Mouse (Mus musculus): ENCODE data around the gene Ccdc122. TPM values are rescaled to one million over a fixed set of nuclear protein-coding genes. Genes with fewer than 3 reads are reported as not detected.

Gene Ccdc122
- polyA plus RNA-seq, 3 experiments from 2014 or later = 0.65 to 3.4 (median 2.7) TPM

DNA sequence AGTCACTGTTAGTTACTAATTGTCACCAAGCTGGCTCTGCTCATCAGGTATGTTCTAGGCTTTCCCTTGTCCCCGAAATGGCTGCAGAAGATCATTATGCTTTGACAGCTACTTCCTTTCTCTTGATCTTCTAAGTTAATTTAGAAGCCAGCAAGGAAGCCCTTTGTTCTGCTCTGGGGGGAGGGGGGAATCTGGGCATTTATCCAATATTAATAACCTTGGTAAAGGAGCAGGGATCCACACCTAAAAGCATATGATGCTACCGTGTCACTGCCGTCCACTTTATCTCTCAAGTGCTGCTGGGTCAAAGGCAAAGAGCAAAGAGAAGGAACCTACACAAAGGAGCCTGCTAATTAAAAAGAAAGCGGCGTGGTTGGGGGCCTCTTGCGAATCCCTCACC, 100.4 kb downstream of the Ccdc122 start:
- no peak for ATAC-seq

- ATAC-seq = peak; percentile 48
Observed at GRCm38 (mm10) chr14:77141324-77142282, 105.0 kb downstream of the Ccdc122 start.

GRCm38 (mm10) chr14:77145103-77145502, 108.5 kb downstream of the Ccdc122 start:
- ATAC-seq = no peak

- no peak for ATAC-seq
Observed at GRCm38 (mm10) chr14:77147635-77148034, 111.1 kb downstream of the Ccdc122 start.

DNA sequence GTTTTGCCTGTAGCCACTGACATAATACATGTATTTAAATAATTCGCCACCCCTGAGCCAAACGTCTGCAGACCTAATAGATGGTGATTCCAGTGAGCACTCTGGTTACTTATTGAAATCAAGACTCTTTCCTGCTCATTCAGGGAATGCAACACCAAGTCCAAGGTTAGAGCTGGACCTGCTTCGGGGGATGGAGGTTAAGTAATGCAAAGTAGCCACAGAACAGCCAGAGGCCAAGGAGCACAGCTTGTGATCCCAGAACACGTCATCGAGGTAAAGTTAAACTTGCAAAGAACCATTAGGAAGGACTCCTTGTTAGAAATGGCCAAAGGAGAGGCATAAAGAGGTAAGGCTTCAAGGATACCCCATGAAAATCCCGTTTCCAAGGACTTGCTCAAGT, 114.0 kb downstream of the Ccdc122 start:
- no peak for ATAC-seq

DNA sequence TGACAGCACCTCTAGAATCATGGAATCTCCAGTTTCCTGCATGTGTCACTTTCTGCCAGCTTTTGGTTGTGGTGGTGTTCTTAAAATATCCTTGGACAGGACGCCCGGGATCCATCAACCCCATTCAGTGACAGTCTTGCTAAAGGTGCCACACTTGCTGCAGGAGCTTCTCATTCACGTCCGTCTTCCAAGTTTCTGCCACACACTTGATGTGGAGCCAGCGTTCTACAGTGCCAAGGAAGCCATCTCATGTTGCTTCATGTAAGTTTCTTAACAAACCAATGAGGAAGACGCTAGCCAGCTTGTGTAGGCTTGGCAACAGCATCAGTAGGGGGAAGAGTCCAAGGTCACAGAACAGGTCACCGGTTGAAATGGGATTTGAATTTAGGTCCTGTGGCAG, 114.9 kb downstream of the Ccdc122 start:
- ATAC-seq = no peak

DNA sequence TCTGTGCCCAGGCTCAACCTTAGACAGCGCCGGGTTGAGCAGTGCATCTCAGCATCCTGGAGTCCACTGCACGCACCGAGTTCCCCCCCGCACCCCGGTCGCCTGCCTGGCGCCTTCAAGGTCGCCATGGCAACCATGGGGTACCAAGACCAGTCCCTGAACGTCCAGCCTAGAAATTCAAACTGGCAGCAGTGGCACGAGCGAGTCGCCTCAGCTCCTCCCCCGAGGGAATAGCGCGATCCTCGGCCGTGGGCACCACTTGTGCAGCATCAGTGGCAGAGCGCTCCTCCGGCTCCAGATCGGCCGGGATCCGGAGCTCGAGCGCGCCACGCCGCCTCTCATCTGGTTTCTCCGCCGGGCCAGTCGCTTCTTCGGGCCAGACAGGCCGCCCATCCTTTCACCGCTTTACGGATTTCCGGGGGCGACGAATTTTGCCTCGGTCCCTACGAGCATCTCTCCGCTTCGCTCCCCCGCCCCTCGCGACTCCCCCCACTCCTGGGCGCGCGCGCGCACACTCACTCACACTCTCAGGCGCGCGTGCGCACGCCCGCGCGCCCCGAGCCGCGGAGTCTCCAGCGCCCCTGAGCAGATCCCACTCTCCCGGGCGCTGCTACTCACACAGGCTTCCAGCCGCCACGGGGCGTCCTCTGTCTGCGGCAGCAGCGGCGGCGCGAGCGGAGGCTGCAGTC, 119.8 kb downstream of the Ccdc122 start, which contains the start of gene Enox1:
TSS of gene Enox1 (plus strand) at position 542 of the 689 bp plus-strand sequence.
- no peak for ATAC-seq

- no peak for ATAC-seq
Observed at GRCm38 (mm10) chr14:77156911-77157504, 120.4 kb downstream of the Ccdc122 start.

- no peak for ATAC-seq
Observed at GRCm38 (mm10) chr14:77157505-77157911, 120.9 kb downstream of the Ccdc122 start.

- ATAC-seq = no peak
Observed at GRCm38 (mm10) chr14:77159397-77159796, 122.8 kb downstream of the Ccdc122 start.

Other genes starting within 250 kb of the Ccdc122 start
- gene Lacc1, start 132 bp downstream of the Ccdc122 start, polyA plus RNA-seq (2017; shearing (Covaris generic)) = 1 to 10 TPM in 1 of 3 experiments, under 1 TPM in 2; 0.30 to 1.2 (median 0.63) TPM
- gene Enox1, start 120.0 kb downstream of the Ccdc122 start, polyA plus RNA-seq (2017; shearing (Covaris generic)) = under 1 TPM; 0.11 to 0.36 (median 0.24) TPM